Mouse (Mus musculus) G1E (cell line): ENCODE data around the gene Trat1. TPM values are rescaled to one million over a fixed set of nuclear protein-coding genes. Genes with fewer than 3 reads are reported as not detected.

ENCODE experiments used
- ATAC-seq: 2 replicates; pipeline ENCODE4 v1.8.0; 2016; ENCODE audit warnings: mild to moderate bottlenecking; ENCODE audit not compliant: insufficient number of reproducible peaks, poor library complexity, low FRiP score, severe bottlenecking; ENCODE audit errors: extremely low read depth
- DNase-seq: peaks from one replicate; pipeline ENCODE4 v3.0.0; 2012; ENCODE audit warnings: low spot score
- H3K27me3 ChIP-seq: 2 replicates; pipeline ENCODE4 v1.6.1; 2012; ENCODE audit warnings: mild to moderate bottlenecking, low read length, inconsistent platforms; ENCODE audit not compliant: insufficient read depth
- H3K36me3 ChIP-seq: replicated peaks from 2 replicates; pipeline ENCODE3; 2012; ENCODE audit warnings: mild to moderate bottlenecking, inconsistent platforms
- H3K4me1 ChIP-seq: 2 replicates; pipeline ENCODE4 v1.6.1; 2012; ENCODE audit warnings: low read depth, low read length, inconsistent platforms, mixed read lengths; ENCODE audit not compliant: insufficient read depth
- H3K4me3 ChIP-seq: 2 replicates; pipeline ENCODE4 v1.5.1; 2012; ENCODE audit warnings: low read depth, mild to moderate bottlenecking, inconsistent platforms, low read length, moderate library complexity, mixed read lengths
- H3K9me3 ChIP-seq: replicated peaks from 2 replicates; pipeline ENCODE4 v1.6.1; 2012; ENCODE audit warnings: inconsistent platforms
- CTCF ChIP-seq: IDR thresholded peaks from 2 replicates; pipeline ENCODE4 v1.5.1; 2012; ENCODE audit warnings: low read depth, low read length, inconsistent platforms, mixed read lengths
- GATA1 ChIP-seq: IDR thresholded peaks from 2 replicates; pipeline ENCODE4 v1.6.1; 2012; ENCODE audit warnings: borderline replicate concordance, low read length, inconsistent platforms, mixed read lengths
- GATA2 ChIP-seq: IDR thresholded peaks from 2 replicates; pipeline ENCODE4 v1.6.1; 2012; ENCODE audit warnings: low read depth, low read length, inconsistent platforms, borderline replicate concordance
- POLR2AphosphoS5 ChIP-seq: IDR thresholded peaks from 2 replicates; pipeline ENCODE4 v1.6.1; 2012; ENCODE audit warnings: low read depth, low read length, inconsistent platforms; ENCODE audit not compliant: insufficient replicate concordance
- TAL1 ChIP-seq: conservative IDR thresholded peaks from 2 replicates; pipeline ENCODE4 v1.6.1; 2012; ENCODE audit warnings: low read depth, low read length, inconsistent platforms, mixed read lengths
- polyA plus RNA-seq: library from polyadenylated mRNA; stranded (reverse); fragments of >175 nt; gene quantifications from 2 replicates; pipeline ENCODE4 v1.2.3, GENCODE M21; 2012
- total RNA-seq, 2 experiments: library from RNA; stranded (forward) in 1 of 2; stranded (reverse) in 1 of 2; fragments of 200-1000 nt in 1 of 2; fragments of >200 nt in 1 of 2; fragmentation: Nextera tagmentation in 1 of 2; gene quantifications; 2 replicates each; pipeline ENCODE4 v1.2.3; 2014 to 2017

Trat1 gene
- total and polyA plus RNA-seq, 3 experiments = 0.16 TPM; not detected in 2

- H3K27me3 ChIP-seq = no peaks in the 10 kb centered on the region
- no peak for DNase-seq
- no peak for TF ChIP-seq GATA1
- TF ChIP-seq POLR2AphosphoS5 = no peak
- no peak for TF ChIP-seq GATA2
- no peak for TF ChIP-seq CTCF
- no peak for TF ChIP-seq TAL1
- H3K36me3 ChIP-seq = no peaks in the 10 kb centered on the region
- no peak for ATAC-seq
- no peaks in the 10 kb centered on the region for H3K9me3 ChIP-seq
- no peaks in the 10 kb centered on the region for H3K4me1 ChIP-seq
- H3K4me3 ChIP-seq = no peak overlapping the region
Measured at GRCm38 (mm10) chr16:48769183-48769582, 2.6 kb downstream of the Trat1 start.

- DNase-seq = no peak
- no peak for ATAC-seq
Measured at GRCm38 (mm10) chr16:48760643-48761481, 11.0 kb downstream of the Trat1 start.

GRCm38 (mm10) chr16:48750145-48750827, 21.5 kb downstream of the Trat1 start:
- ATAC-seq (no peak), DNase-seq (no peak)
- Histone ChIP-seq H3K4me1 (no peaks in the 10 kb centered on the region), H3K36me3 (no peaks in the 10 kb centered on the region), H3K9me3 (no peaks in the 10 kb centered on the region), H3K27me3 (peaks cover 7% of the 10 kb centered on the region), H3K4me3 (no peak overlapping the region)
- TF ChIP-seq GATA2 (no peak), GATA1 (no peak), TAL1 (no peak), CTCF (no peak), POLR2AphosphoS5 (no peak)

More at GRCm38 (mm10) chr16:48760643-48761481, 11.0 kb downstream of the Trat1 start:
- Histone ChIP-seq H3K4me1 (no peaks in the 10 kb centered on the region), H3K9me3 (no peaks in the 10 kb centered on the region), H3K4me3 (no peak overlapping the region), H3K27me3 (no peaks in the 10 kb centered on the region), H3K36me3 (no peaks in the 10 kb centered on the region)
- TF ChIP-seq CTCF = no peak

- H3K9me3 ChIP-seq = no peaks in the 10 kb centered on the region
- H3K4me3 ChIP-seq = no peak overlapping the region
- DNase-seq = no peak
- peaks cover 7% of the 10 kb centered on the region for H3K27me3 ChIP-seq
- ATAC-seq = no peak
- TF ChIP-seq POLR2AphosphoS5 (no peak), GATA2 (no peak), TAL1 (no peak), CTCF (no peak), GATA1 (no peak)
- no peaks in the 10 kb centered on the region for H3K4me1 ChIP-seq
- no peaks in the 10 kb centered on the region for H3K36me3 ChIP-seq
Measured at GRCm38 (mm10) chr16:48745418-48745817, 26.4 kb downstream of the Trat1 start.

GRCm38 (mm10) chr16:48745011-48745410, 26.8 kb downstream of the Trat1 start:
- Histone ChIP-seq H3K4me1 (no peaks in the 10 kb centered on the region), H3K4me3 (no peak overlapping the region), H3K27me3 (peaks cover 7% of the 10 kb centered on the region), H3K36me3 (no peaks in the 10 kb centered on the region), H3K9me3 (no peaks in the 10 kb centered on the region)
- no peak for ATAC-seq
- no peak for DNase-seq
- no peak for TF ChIP-seq POLR2AphosphoS5
- TF ChIP-seq GATA2 = no peak
- TF ChIP-seq CTCF = no peak
- TF ChIP-seq TAL1 = no peak
- TF ChIP-seq GATA1 = no peak

- no peaks in the 10 kb centered on the region for H3K36me3 ChIP-seq
Measured at GRCm38 (mm10) chr16:48741549-48741948, 30.3 kb downstream of the Trat1 start.

More at GRCm38 (mm10) chr16:48741549-48741948, 30.3 kb downstream of the Trat1 start:
- no peak for TF ChIP-seq CTCF
- no peak for ATAC-seq
- Histone ChIP-seq H3K4me3 (no peak overlapping the region), H3K9me3 (no peaks in the 10 kb centered on the region), H3K27me3 (peaks cover 7% of the 10 kb centered on the region; the same call in 1 of the 2 replicates), H3K4me1 (no peaks in the 10 kb centered on the region)
- no peak for DNase-seq
